ENCODE assay signal across 8 mouse cellular contexts in genomic region chr8:88944038-88944437, GRCm38 (mm10).
DNase-seq lines count a peak whose midpoint lies in the region.

No protein-coding gene starts in this region.

- intact Hi-C loops in left cerebral cortex, postnatal 4 days (cut with DNase I), result no loop called here
- intact Hi-C loops in left cerebral cortex, postnatal 36 days (cut with DNase I), result no loop called here

- peak; percentile 35 to 38 for DNase-seq in cerebellum, postnatal 10 days
- no peak for DNase-seq in cerebellum, adult 18-20 months
- peak; percentile 6 for DNase-seq in left cerebral cortex, postnatal 4 days
- DNase-seq in left cerebral cortex, postnatal 36 days (ENCODE audit: low spot score in 2 of 2), result no peak
- peak; percentile 93 for DNase-seq in ZHBTc4 (ENCODE audit: low read depth, low spot score)
- DNase-seq in lung, postnatal 36 days, result peak; percentile 31
- DNase-seq in left cerebral cortex, adult 11 months (ENCODE audit: low spot score), result no peak
- no peak for DNase-seq in T-cell, adult 2 months (ENCODE audit: low spot score)

Comparison
In these comparisons a context has a peak if more than half of its experiments do, and no peak if none do; other contexts are left out.
1. DNase-seq: peak in cerebellum, postnatal 10 days (2 of 2), left cerebral cortex, postnatal 4 days (single experiment), ZHBTc4 (single experiment) and lung, postnatal 36 days (single experiment); none in cerebellum, adult 18-20 months (0 of 2), left cerebral cortex, postnatal 36 days (0 of 2), left cerebral cortex, adult 11 months (single experiment) and T-cell, adult 2 months (single experiment).